Mouse (Mus musculus) testis, adult 2 months (tissue): ENCODE measurements around the gene Nat9.
A peak's percentile ranks its signal among the peaks of the same experiment; 100 is the strongest.

ENCODE experiments used
- CTCF ChIP-seq: fragments of 200-500 bp; IDR thresholded peaks from 2 replicates; pipeline ENCODE4 v1.5.1; 2012; ENCODE audit warnings: low read depth, mild to moderate bottlenecking, inconsistent platforms, low read length, moderate library complexity; ENCODE audit not compliant: control insufficient read depth, insufficient read depth, insufficient replicate concordance
- POLR2A ChIP-seq: fragments of 200-500 bp; IDR thresholded peaks from 2 replicates; pipeline ENCODE4 v1.6.1; 2012; ENCODE audit warnings: low read depth, mild to moderate bottlenecking, inconsistent platforms, low read length, moderate library complexity; ENCODE audit not compliant: control insufficient read depth

- TF ChIP-seq CTCF = no peak
- peak; percentile 77; the same call in 1 of the 2 replicates for TF ChIP-seq POLR2A
Measured at GRCm38 (mm10) chr11:115162832-115163480, 24.7 kb downstream of the Nat9 start, which contains the start of gene Slc9a3r1.
